Mouse (Mus musculus) embryonic facial prominence, embryonic 13.5 days (tissue): ENCODE results near the gene Hist3h2ba. TPM values are rescaled to one million over a fixed set of nuclear protein-coding genes. Genes with fewer than 3 reads are reported as not detected.

Experiments
- ATAC-seq: fragments of 200-750 bp; cut with Nextera tagmentation; 2 replicates; pipeline ENCODE4 v1.8.0; 2017; ENCODE audit warnings: low read depth; ENCODE audit not compliant: insufficient number of reproducible peaks, insufficient read depth, low FRiP score, low TSS enrichment
- H3K27ac ChIP-seq: fragments of 300-500 bp; sonication (generic); 2 replicates; pipeline ENCODE4 v1.5.1; 2015; ENCODE audit warnings: moderate library complexity, mild to moderate bottlenecking, inconsistent platforms
- H3K27me3 ChIP-seq: fragments of 300-500 bp; sonication (generic); 2 replicates; pipeline ENCODE4 v1.6.1; 2015; ENCODE audit warnings: mild to moderate bottlenecking, inconsistent platforms
- H3K36me3 ChIP-seq: fragments of 300-500 bp; sonication (generic); 2 replicates; pipeline ENCODE4 v1.6.1; 2015; ENCODE audit warnings: mild to moderate bottlenecking, inconsistent platforms
- H3K4me1 ChIP-seq: fragments of 300-500 bp; sonication (generic); 2 replicates; pipeline ENCODE4 v1.6.1; 2015; ENCODE audit warnings: inconsistent platforms
- H3K4me2 ChIP-seq: fragments of 300-500 bp; sonication (generic); 2 replicates; pipeline ENCODE4 v1.6.1; 2015; ENCODE audit warnings: moderate library complexity, mild to moderate bottlenecking, inconsistent platforms
- H3K4me3 ChIP-seq: fragments of 300-500 bp; sonication (generic); 2 replicates; pipeline ENCODE4 v1.5.1; 2015; ENCODE audit warnings: mild to moderate bottlenecking, inconsistent platforms
- H3K9ac ChIP-seq: fragments of 300-500 bp; sonication (generic); 2 replicates; pipeline ENCODE4 v1.6.1; 2015; ENCODE audit warnings: mild to moderate bottlenecking, inconsistent platforms
- H3K9me3 ChIP-seq: fragments of 300-500 bp; sonication (generic); 2 replicates; pipeline ENCODE4 v1.6.1; 2016; ENCODE audit warnings: inconsistent platforms
- WGBS: fragments of 180-500 bp; shearing (Covaris S2); methylation state at CpG from one replicate; pipeline ENCODE4 v1.1.7; 2015; ENCODE audit warnings: mixed read lengths; 5-methylcytosine and 5-hydroxymethylcytosine counted together
- microRNA-seq: library from miRNA; unstranded; fragments of <30 nt; microRNA quantifications from one replicate; pipeline ENCODE4, GENCODE M21; 2016
- polyA plus RNA-seq: library from polyadenylated mRNA; unstranded; fragments of >200 nt; fragmentation: Nextera tagmentation; extraction: Ambion mirVana; gene quantifications from 2 replicates; pipeline ENCODE4 v1.2.1, GENCODE M21; 2015

Gene Hist3h2ba
- polyA plus RNA-seq, 1 experiment from 2014 or later = 46.9 TPM

DNA sequence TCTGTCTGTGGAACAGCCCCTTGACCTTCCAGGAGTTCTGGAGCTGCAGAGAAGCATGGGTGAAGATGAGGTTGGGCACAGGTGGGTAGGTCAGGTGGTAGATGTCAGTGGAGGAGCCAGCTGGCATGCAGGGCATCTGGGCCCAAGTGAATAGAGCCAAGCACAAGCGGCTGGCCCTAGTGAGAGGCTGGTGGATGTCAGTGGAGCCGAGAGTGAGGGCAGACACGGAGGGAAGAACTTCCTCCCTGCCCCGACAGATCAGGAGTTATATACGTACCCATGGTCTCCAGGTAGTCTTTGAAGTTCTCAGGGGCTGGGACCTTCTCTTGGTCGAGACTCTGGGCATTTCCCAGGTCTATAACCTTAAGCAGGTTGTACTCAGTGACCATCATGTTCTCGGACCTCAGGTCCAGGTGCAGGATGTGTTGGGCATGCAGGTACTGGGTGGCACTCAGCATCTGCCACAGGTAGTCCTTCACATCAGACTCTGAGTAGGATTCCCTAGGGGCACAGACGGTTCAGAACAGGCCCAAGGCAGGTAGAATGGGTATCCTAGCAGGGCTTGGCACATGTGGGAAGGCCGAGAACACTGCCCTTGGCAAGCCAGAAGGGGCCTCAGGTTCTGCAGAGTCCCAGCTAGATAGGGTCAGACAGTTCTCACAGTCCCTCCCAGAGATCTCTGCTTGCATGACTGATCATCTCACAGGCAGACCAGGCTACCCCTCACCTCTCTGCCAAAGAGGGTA is 46.5 kb downstream of the Hist3h2ba start:
- Histone ChIP-seq H3K9ac (no peak overlapping the region), H3K27ac (no peak overlapping the region), H3K4me1 (peaks cover 7% of the 10 kb centered on the region), H3K4me3 (no peak overlapping the region), H3K27me3 (peaks cover 46% of the 10 kb centered on the region), H3K4me2 (peak overlapping the region; percentile 74), H3K36me3 (peaks cover 9% of the 10 kb centered on the region), H3K9me3 (no peaks in the 10 kb centered on the region)
- WGBS = 77% methylated on average over 9 of the region's 9 CpGs
- no peak for ATAC-seq

GRCm38 (mm10) chr11:58995807-58996370 is 47.2 kb downstream of the Hist3h2ba start:
- Histone ChIP-seq H3K27me3 (peaks cover 46% of the 10 kb centered on the region), H3K9ac (no peak overlapping the region), H3K4me2 (no peak overlapping the region), H3K9me3 (no peaks in the 10 kb centered on the region), H3K36me3 (peaks cover 3% of the 10 kb centered on the region; the same call in 1 of the 2 replicates), H3K4me3 (no peak overlapping the region), H3K4me1 (peaks cover 7% of the 10 kb centered on the region), H3K27ac (no peak overlapping the region)
- WGBS = 48% methylated on average over 12 of the region's 12 CpGs
- no peak for ATAC-seq

DNA sequence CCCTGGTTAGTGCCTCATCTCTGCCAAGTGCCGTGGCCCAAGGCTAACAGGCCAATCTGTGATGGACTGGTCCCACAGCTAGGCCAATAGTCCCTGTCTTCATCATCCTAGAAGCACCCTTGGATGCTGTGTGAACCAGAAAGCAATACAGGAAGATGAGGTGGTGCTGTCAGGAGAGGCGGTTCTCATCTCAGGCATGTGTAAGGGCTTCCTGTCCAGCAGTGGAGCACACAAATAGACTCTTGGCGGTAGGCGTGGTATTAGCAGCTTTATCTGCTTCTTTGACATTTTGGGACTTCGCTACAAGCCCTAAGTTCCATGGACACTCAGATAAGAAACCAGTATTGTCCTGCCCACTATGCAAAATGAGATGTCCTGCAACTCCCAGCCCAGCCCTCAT is 48.8 kb downstream of the Hist3h2ba start:
- ATAC-seq = no peak
- 79% methylated on average over 5 of the region's 5 CpGs for WGBS
- Histone ChIP-seq H3K4me3 (no peak overlapping the region), H3K4me1 (peaks cover 7% of the 10 kb centered on the region), H3K9ac (no peak overlapping the region), H3K36me3 (no peaks in the 10 kb centered on the region), H3K9me3 (no peaks in the 10 kb centered on the region), H3K27me3 (peaks cover 46% of the 10 kb centered on the region), H3K27ac (no peak overlapping the region), H3K4me2 (no peak overlapping the region)

Small RNA genes lying within 50 kb of the gene (microRNA-seq; reads per million reads assigned to microRNA genes)
- gene Gm44313 = not detected

Other genes starting within 250 kb of the Hist3h2ba start
- gene Olfr319, start 249.8 kb upstream of the Hist3h2ba start, polyA plus RNA-seq = not detected in 2 replicates
- not detected in 2 replicates for gene Olfr318, start 224.9 kb upstream of the Hist3h2ba start, polyA plus RNA-seq
- gene Olfr317, start 209.7 kb upstream of the Hist3h2ba start, polyA plus RNA-seq = not detected in 2 replicates
- not detected in 2 replicates for gene Olfr316, start 196.2 kb upstream of the Hist3h2ba start, polyA plus RNA-seq
- gene Olfr315, start 175.7 kb upstream of the Hist3h2ba start, polyA plus RNA-seq = not detected in 2 replicates
- gene Olfr314, start 166.0 kb upstream of the Hist3h2ba start, polyA plus RNA-seq = not detected in 2 replicates
- gene Fam183b, start 147.0 kb upstream of the Hist3h2ba start, polyA plus RNA-seq = 0.69 TPM in 1 of 2 replicates, not detected in the other
- not detected in 2 replicates for gene Olfr313, start 133.9 kb upstream of the Hist3h2ba start, polyA plus RNA-seq
- not detected in 2 replicates for gene Olfr312, start 119.7 kb upstream of the Hist3h2ba start, polyA plus RNA-seq
- gene Olfr311, start 109.7 kb upstream of the Hist3h2ba start, polyA plus RNA-seq = not detected in 2 replicates
- 10.8 and 12.3 TPM in 2 replicates for gene Gm12258, start 101.8 kb upstream of the Hist3h2ba start, polyA plus RNA-seq
- gene 2810021J22Rik, start 81.7 kb upstream of the Hist3h2ba start, polyA plus RNA-seq = 8.8 and 10.3 TPM in 2 replicates
- gene Zfp39, start 44.7 kb upstream of the Hist3h2ba start, polyA plus RNA-seq = 6.9 and 7.5 TPM in 2 replicates
- gene Btnl10, start 31.0 kb upstream of the Hist3h2ba start, polyA plus RNA-seq = 0.14 TPM in 1 of 2 replicates, not detected in the other
- gene Rnf187, start 10.0 kb upstream of the Hist3h2ba start, polyA plus RNA-seq = 254 and 255 TPM in 2 replicates
- 34.0 and 34.3 TPM in 2 replicates for gene Hist3h2a, start 5.8 kb downstream of the Hist3h2ba start, polyA plus RNA-seq
- gene Trim17, start 5.8 kb downstream of the Hist3h2ba start, polyA plus RNA-seq = 0.25 and 0.55 TPM in 2 replicates
- gene Trim11, start 29.2 kb downstream of the Hist3h2ba start, polyA plus RNA-seq = 21.7 and 23.5 TPM in 2 replicates
- 0.32 and 0.42 TPM in 2 replicates for gene Obscn, start 187.5 kb downstream of the Hist3h2ba start, polyA plus RNA-seq
- gene Iba57, start 214.8 kb downstream of the Hist3h2ba start, polyA plus RNA-seq = 3.3 and 3.6 TPM in 2 replicates
- 0.21 and 0.28 TPM in 2 replicates for gene Gjc2, start 234.3 kb downstream of the Hist3h2ba start, polyA plus RNA-seq
- gene Guk1, start 243.3 kb downstream of the Hist3h2ba start, polyA plus RNA-seq = 124 and 142 TPM in 2 replicates